Mouse (Mus musculus) testis, adult 2 months (tissue): ENCODE measurements around the gene Cacng8.

ENCODE experiments used
- CTCF ChIP-seq: fragments of 200-500 bp; IDR thresholded peaks from 2 replicates; pipeline ENCODE4 v1.5.1; 2012; ENCODE audit warnings: low read depth, mild to moderate bottlenecking, inconsistent platforms, low read length, moderate library complexity; ENCODE audit not compliant: control insufficient read depth, insufficient read depth, insufficient replicate concordance
- POLR2A ChIP-seq: fragments of 200-500 bp; IDR thresholded peaks from 2 replicates; pipeline ENCODE4 v1.6.1; 2012; ENCODE audit warnings: low read depth, mild to moderate bottlenecking, inconsistent platforms, low read length, moderate library complexity; ENCODE audit not compliant: control insufficient read depth

DNA sequence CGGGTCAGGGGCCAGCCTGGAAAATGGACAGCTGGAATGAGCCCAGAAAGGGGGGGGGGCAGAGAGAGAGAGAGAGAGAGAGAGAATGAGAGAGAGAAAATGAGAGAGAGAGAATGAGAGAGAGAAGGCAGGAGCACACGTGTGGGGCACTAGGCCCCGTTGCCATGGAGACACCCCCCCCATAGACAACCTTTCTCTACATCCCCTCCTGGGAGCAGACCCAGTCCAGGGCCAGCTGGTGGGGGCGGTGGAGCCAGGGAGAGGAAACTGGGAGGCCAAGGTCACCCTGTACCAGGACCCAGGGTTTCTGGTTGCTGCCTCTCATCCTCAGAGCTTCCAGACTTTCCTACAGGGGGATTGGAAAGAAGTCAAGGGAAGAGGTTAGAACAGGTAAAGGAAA lies 1.3 kb downstream of the Cacng8 start:
- 0 out of 2 replicates have a peak, but pooled peaks have one; percentile 14 for TF ChIP-seq POLR2A
- no peak for TF ChIP-seq CTCF
